Mouse (Mus musculus) lung, adult 2 months (tissue): Measurements from ENCODE around the gene Cnr2.

ENCODE experiments used
- CTCF ChIP-seq: fragments of 200-500 bp; IDR thresholded peaks from 2 replicates; pipeline ENCODE4 v1.5.1; 2011; ENCODE audit warnings: mild to moderate bottlenecking, low read length, control low read depth; ENCODE audit not compliant: insufficient read depth
- POLR2A ChIP-seq: fragments of 200-500 bp; IDR thresholded peaks from 2 replicates; pipeline ENCODE4 v1.6.1; 2011; ENCODE audit warnings: low read depth, mild to moderate bottlenecking, control low read depth, low read length, borderline replicate concordance; ENCODE audit errors: extremely low read depth

GRCm38 (mm10) chr4:135963457-135964193 is 68.4 kb downstream of the Cnr2 start, which contains the start of gene Gale:
- TF ChIP-seq POLR2A (peak; percentile 96), CTCF (no peak)
